Mouse (Mus musculus) megakaryocyte, embryonic 14.5 days (primary cell): Measurements from ENCODE around the gene Jak3.

ENCODE experiments used
- FLI1 ChIP-seq: IDR thresholded peaks from 2 replicates; pipeline ENCODE4 v1.6.1; 2012; ENCODE audit warnings: low read length, inconsistent platforms, mixed read lengths
- GATA1 ChIP-seq: IDR thresholded peaks from 3 replicates; pipeline ENCODE4 v1.6.1; 2012; ENCODE audit warnings: mixed read lengths, low read length, inconsistent platforms, borderline replicate concordance

- TF ChIP-seq GATA1 (no peak), FLI1 (no peak)
These were observed 2.1 kb downstream of the Jak3 start for GRCm38 (mm10) chr8:71678216-71678615.
